Mouse (Mus musculus) embryonic facial prominence, embryonic 13.5 days (tissue): ENCODE measurements around the gene Apbb2. TPM values are rescaled to one million over a fixed set of nuclear protein-coding genes. Genes with fewer than 3 reads are reported as not detected.

ENCODE experiments used
- ATAC-seq: fragments of 200-750 bp; cut with Nextera tagmentation; 2 replicates; pipeline ENCODE4 v1.8.0; 2017; ENCODE audit warnings: low read depth; ENCODE audit not compliant: insufficient number of reproducible peaks, insufficient read depth, low FRiP score, low TSS enrichment
- H3K27ac ChIP-seq: fragments of 300-500 bp; sonication (generic); 2 replicates; pipeline ENCODE4 v1.5.1; 2015; ENCODE audit warnings: moderate library complexity, mild to moderate bottlenecking, inconsistent platforms
- H3K27me3 ChIP-seq: fragments of 300-500 bp; sonication (generic); 2 replicates; pipeline ENCODE4 v1.6.1; 2015; ENCODE audit warnings: mild to moderate bottlenecking, inconsistent platforms
- H3K36me3 ChIP-seq: fragments of 300-500 bp; sonication (generic); 2 replicates; pipeline ENCODE4 v1.6.1; 2015; ENCODE audit warnings: mild to moderate bottlenecking, inconsistent platforms
- H3K4me1 ChIP-seq: fragments of 300-500 bp; sonication (generic); 2 replicates; pipeline ENCODE4 v1.6.1; 2015; ENCODE audit warnings: inconsistent platforms
- H3K4me2 ChIP-seq: fragments of 300-500 bp; sonication (generic); 2 replicates; pipeline ENCODE4 v1.6.1; 2015; ENCODE audit warnings: moderate library complexity, mild to moderate bottlenecking, inconsistent platforms
- H3K4me3 ChIP-seq: fragments of 300-500 bp; sonication (generic); 2 replicates; pipeline ENCODE4 v1.5.1; 2015; ENCODE audit warnings: mild to moderate bottlenecking, inconsistent platforms
- H3K9ac ChIP-seq: fragments of 300-500 bp; sonication (generic); 2 replicates; pipeline ENCODE4 v1.6.1; 2015; ENCODE audit warnings: mild to moderate bottlenecking, inconsistent platforms
- H3K9me3 ChIP-seq: fragments of 300-500 bp; sonication (generic); 2 replicates; pipeline ENCODE4 v1.6.1; 2016; ENCODE audit warnings: inconsistent platforms
- WGBS: fragments of 180-500 bp; shearing (Covaris S2); methylation state at CpG from one replicate; pipeline ENCODE4 v1.1.7; 2015; ENCODE audit warnings: mixed read lengths; 5-methylcytosine and 5-hydroxymethylcytosine counted together
- polyA plus RNA-seq: library from polyadenylated mRNA; unstranded; fragments of >200 nt; fragmentation: Nextera tagmentation; extraction: Ambion mirVana; gene quantifications from 2 replicates; pipeline ENCODE4 v1.2.1, GENCODE M21; 2015

Apbb2 gene
- polyA plus RNA-seq, 1 experiment from 2014 or later = 74.1 TPM

DNA sequence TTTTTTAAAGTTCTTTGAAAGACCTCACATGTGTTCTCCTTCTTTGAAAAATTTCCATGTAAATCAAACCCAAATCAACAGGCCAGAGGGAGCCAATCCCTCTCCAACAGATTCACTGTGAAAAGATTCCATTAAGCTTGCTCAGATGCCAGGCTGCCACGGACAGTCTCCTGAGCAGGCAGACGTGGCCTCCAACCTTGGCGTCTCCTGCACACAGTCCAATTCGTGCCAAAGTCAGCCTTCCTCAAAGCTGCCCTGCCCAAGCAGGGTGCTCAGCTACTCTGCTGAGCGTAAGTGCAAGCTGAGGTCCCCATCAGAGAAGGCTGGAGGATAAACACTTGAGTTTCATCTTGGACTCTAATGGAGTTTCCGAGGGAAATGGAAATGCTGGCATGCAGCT lies 85.8 kb downstream of the Apbb2 start:
- WGBS = 57% methylated on average over 6 of the region's 6 CpGs
- no peak for ATAC-seq
- peaks cover 82% of the 10 kb centered on the region for H3K4me1 ChIP-seq
- H3K36me3 ChIP-seq = no peaks in the 10 kb centered on the region
- H3K9ac ChIP-seq = no peak overlapping the region
- no peaks in the 10 kb centered on the region for H3K27me3 ChIP-seq
- no peak overlapping the region for H3K4me3 ChIP-seq
- no peaks in the 10 kb centered on the region for H3K9me3 ChIP-seq
- peak overlapping the region; percentile 80 for H3K27ac ChIP-seq
- H3K4me2 ChIP-seq = no peak overlapping the region

GRCm38 (mm10) chr5:66530361-66530760 lies 88.2 kb downstream of the Apbb2 start:
- Histone ChIP-seq H3K9me3 (no peaks in the 10 kb centered on the region), H3K9ac (no peak overlapping the region), H3K4me2 (no peak overlapping the region), H3K27me3 (no peaks in the 10 kb centered on the region), H3K4me1 (peaks cover 81% of the 10 kb centered on the region), H3K4me3 (no peak overlapping the region), H3K36me3 (no peaks in the 10 kb centered on the region), H3K27ac (no peak overlapping the region)
- no peak for ATAC-seq
- WGBS = 73% methylated on average over 4 of the region's 4 CpGs

DNA sequence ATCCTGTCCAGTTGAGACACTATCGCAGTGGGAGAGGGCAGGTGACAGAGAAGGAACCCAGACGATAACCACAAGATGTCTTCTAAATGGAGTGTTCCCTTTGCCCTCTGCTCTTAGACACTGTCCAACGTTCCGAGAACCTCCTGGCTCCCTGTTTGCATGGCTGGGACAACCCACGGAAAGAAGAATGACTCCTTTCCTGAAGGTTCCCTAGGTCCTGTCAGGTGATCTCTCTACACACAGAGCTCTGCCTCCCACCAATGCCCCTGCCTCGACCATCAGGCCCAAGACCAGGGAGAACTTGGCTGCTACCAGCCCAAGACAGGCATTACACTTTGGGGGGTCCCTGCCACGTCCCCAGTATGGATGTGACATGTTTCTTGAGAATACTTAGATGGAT lies 89.0 kb downstream of the Apbb2 start:
- H3K9me3 ChIP-seq = no peaks in the 10 kb centered on the region
- H3K27ac ChIP-seq = peak overlapping the region; percentile 51
- H3K4me3 ChIP-seq = no peak overlapping the region
- 86% methylated on average over 7 of the region's 7 CpGs for WGBS
- no peak for ATAC-seq
- peaks cover 79% of the 10 kb centered on the region for H3K4me1 ChIP-seq
- H3K4me2 ChIP-seq = no peak overlapping the region
- no peaks in the 10 kb centered on the region for H3K27me3 ChIP-seq
- H3K36me3 ChIP-seq = no peaks in the 10 kb centered on the region
- no peak overlapping the region for H3K9ac ChIP-seq

DNA sequence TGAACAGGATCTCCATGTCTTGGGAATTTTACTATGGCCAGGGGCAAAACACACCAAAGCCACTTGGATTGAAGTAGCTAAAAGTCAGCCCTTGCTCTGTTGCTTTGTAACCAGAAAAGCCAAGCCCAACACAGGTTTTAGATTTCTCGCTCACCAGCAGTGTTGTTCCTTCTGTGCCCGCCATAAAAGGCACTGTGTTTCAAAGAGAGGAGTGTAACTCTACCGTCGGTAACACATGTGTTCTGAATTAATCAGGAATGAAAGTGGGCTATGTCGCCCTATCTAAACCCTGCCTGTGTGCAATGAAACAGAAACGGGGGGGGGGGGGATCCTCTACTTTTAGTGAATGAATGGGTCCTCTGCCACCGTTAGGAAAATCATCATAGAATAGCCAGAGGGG lies 90.0 kb downstream of the Apbb2 start:
- peak overlapping the region; percentile 89 for H3K27ac ChIP-seq

GRCm38 (mm10) chr5:66527090-66527489 lies 91.5 kb downstream of the Apbb2 start:
- peak overlapping the region; percentile 89 for H3K27ac ChIP-seq
- no peak for ATAC-seq
- no peak overlapping the region for H3K9ac ChIP-seq
- no peaks in the 10 kb centered on the region for H3K27me3 ChIP-seq
- no peaks in the 10 kb centered on the region for H3K36me3 ChIP-seq
- no peaks in the 10 kb centered on the region for H3K9me3 ChIP-seq
- WGBS = 36% methylated on average over 8 of the region's 8 CpGs
- no peak overlapping the region for H3K4me3 ChIP-seq
- no peak overlapping the region for H3K4me2 ChIP-seq
- peaks cover 77% of the 10 kb centered on the region for H3K4me1 ChIP-seq

More for the DNA sequence above, 90.0 kb downstream of the Apbb2 start:
- 16% methylated on average over 7 of the region's 7 CpGs for WGBS
- Histone ChIP-seq H3K4me1 (peaks cover 87% of the 10 kb centered on the region), H3K4me2 (peak overlapping the region; percentile 26), H3K9ac (no peak overlapping the region), H3K36me3 (no peaks in the 10 kb centered on the region), H3K27me3 (no peaks in the 10 kb centered on the region), H3K9me3 (no peaks in the 10 kb centered on the region), H3K4me3 (no peak overlapping the region)
- peak; percentile 79 for ATAC-seq

GRCm38 (mm10) chr5:66525002-66525401 lies 93.6 kb downstream of the Apbb2 start:
- peak overlapping the region; percentile 78 for H3K27ac ChIP-seq
- peaks cover 58% of the 10 kb centered on the region for H3K4me1 ChIP-seq
- H3K36me3 ChIP-seq = no peaks in the 10 kb centered on the region
- H3K4me3 ChIP-seq = no peak overlapping the region
- WGBS = 43% methylated on average over 4 of the region's 4 CpGs
- H3K4me2 ChIP-seq = no peak overlapping the region
- no peaks in the 10 kb centered on the region for H3K27me3 ChIP-seq
- H3K9ac ChIP-seq = no peak overlapping the region
- ATAC-seq = no peak
- no peaks in the 10 kb centered on the region for H3K9me3 ChIP-seq

GRCm38 (mm10) chr5:66523681-66524503 lies 94.7 kb downstream of the Apbb2 start:
- Histone ChIP-seq H3K27me3 (no peaks in the 10 kb centered on the region), H3K4me2 (peak overlapping the region; percentile 39), H3K27ac (peak overlapping the region; percentile 84), H3K4me1 (peaks cover 50% of the 10 kb centered on the region), H3K36me3 (no peaks in the 10 kb centered on the region), H3K9me3 (no peaks in the 10 kb centered on the region), H3K4me3 (no peak overlapping the region), H3K9ac (no peak overlapping the region; the same call in 1 of the 2 replicates)
- ATAC-seq = no peak
- 32% methylated on average over 16 of the region's 16 CpGs for WGBS

GRCm38 (mm10) chr5:66521250-66521649 lies 97.3 kb downstream of the Apbb2 start:
- H3K4me1 ChIP-seq = peaks cover 43% of the 10 kb centered on the region
- WGBS = 70% methylated on average over 2 of the region's 2 CpGs
- no peak overlapping the region for H3K9ac ChIP-seq
- no peak for ATAC-seq
- no peak overlapping the region for H3K27ac ChIP-seq
- no peaks in the 10 kb centered on the region for H3K27me3 ChIP-seq
- H3K4me2 ChIP-seq = no peak overlapping the region
- H3K4me3 ChIP-seq = no peak overlapping the region
- no peaks in the 10 kb centered on the region for H3K9me3 ChIP-seq
- H3K36me3 ChIP-seq = no peaks in the 10 kb centered on the region

- H3K4me2 ChIP-seq = no peak overlapping the region
- no peak for ATAC-seq
- WGBS = 70% methylated on average over 5 of the region's 5 CpGs
Measured at GRCm38 (mm10) chr5:66519511-66519910, 99.1 kb downstream of the Apbb2 start.

GRCm38 (mm10) chr5:66518411-66519006 lies 100.1 kb downstream of the Apbb2 start:
- no peaks in the 10 kb centered on the region for H3K27me3 ChIP-seq
- peak overlapping the region; percentile 7; the same call in 1 of the 2 replicates for H3K4me2 ChIP-seq
- H3K9ac ChIP-seq = no peak overlapping the region
- ATAC-seq = no peak
- peak overlapping the region; percentile 58 for H3K27ac ChIP-seq
- no peaks in the 10 kb centered on the region for H3K36me3 ChIP-seq
- no peaks in the 10 kb centered on the region for H3K9me3 ChIP-seq
- H3K4me1 ChIP-seq = peaks cover 31% of the 10 kb centered on the region
- no peak overlapping the region for H3K4me3 ChIP-seq
- WGBS = 37% methylated on average over 14 of the region's 14 CpGs

More at GRCm38 (mm10) chr5:66519511-66519910, 99.1 kb downstream of the Apbb2 start:
- Histone ChIP-seq H3K36me3 (no peaks in the 10 kb centered on the region), H3K27me3 (no peaks in the 10 kb centered on the region), H3K4me1 (peaks cover 36% of the 10 kb centered on the region), H3K9ac (no peak overlapping the region), H3K27ac (no peak overlapping the region; the same call in 1 of the 2 replicates), H3K9me3 (no peaks in the 10 kb centered on the region), H3K4me3 (no peak overlapping the region)

GRCm38 (mm10) chr5:66517503-66517902 lies 101.1 kb downstream of the Apbb2 start:
- 55% methylated on average over 6 of the region's 6 CpGs for WGBS
- Histone ChIP-seq H3K4me3 (no peak overlapping the region), H3K27ac (peak overlapping the region; percentile 58), H3K9ac (no peak overlapping the region), H3K36me3 (no peaks in the 10 kb centered on the region), H3K27me3 (no peaks in the 10 kb centered on the region), H3K4me2 (no peak overlapping the region), H3K9me3 (no peaks in the 10 kb centered on the region), H3K4me1 (peaks cover 28% of the 10 kb centered on the region)
- ATAC-seq = no peak

- no peaks in the 10 kb centered on the region for H3K27me3 ChIP-seq
- no peak overlapping the region for H3K27ac ChIP-seq
- no peak for ATAC-seq
- no peaks in the 10 kb centered on the region for H3K36me3 ChIP-seq
- H3K9me3 ChIP-seq = no peaks in the 10 kb centered on the region
- H3K4me3 ChIP-seq = no peak overlapping the region
- no peak overlapping the region for H3K9ac ChIP-seq
- H3K4me1 ChIP-seq = peaks cover 28% of the 10 kb centered on the region
- 90% methylated on average over 8 of the region's 8 CpGs for WGBS
- no peak overlapping the region for H3K4me2 ChIP-seq
Measured at GRCm38 (mm10) chr5:66516311-66516710, 102.3 kb downstream of the Apbb2 start.
